Mouse (Mus musculus): ENCODE measurements at regions not wholly inside any gene's neighbourhood (a gene's known extent, or its start where the extent isn't known, plus 50 kb on each side); places are given as distances from the start of the nearest gene placed in this dataset.
A peak's percentile ranks its signal among the peaks of the same experiment; 100 is the strongest.

GRCm38 (mm10) chr3:36310642-36311267, 88.6 kb upstream of the Qrfpr start:
- ATAC-seq (ENCODE audit: low FRiP score) (0 out of 2 replicates have a peak, but pooled peaks have one; percentile 33), DNase-seq (ENCODE audit: low spot score) (peak; percentile 21)
- Histone ChIP-seq H3K4me3 (ENCODE audit: low read depth, low read length) (no peak overlapping the region), H3K9me3 (ENCODE audit: control insufficient read depth, low read length) (no peaks in the 10 kb centered on the region), H3K27me3 (ENCODE audit: control insufficient read depth, insufficient read depth, low read length) (no peaks in the 10 kb centered on the region), H3K9ac (ENCODE audit: low read depth, low read length) (no peak overlapping the region), H3K36me3 (ENCODE audit: control insufficient read depth, insufficient read depth, low read length) (no peaks in the 10 kb centered on the region), H3K4me2 (replicated peaks; ENCODE audit: low read depth, low read length) (peak overlapping the region; percentile 28), H3K4me1 (replicated peaks; ENCODE audit: control insufficient read depth, insufficient read depth, low read length) (no peaks in the 10 kb centered on the region), H3K27ac (ENCODE audit: low read depth, low read length) (no peak overlapping the region)
- WGBS, result 3% methylated on average over 9 of the region's 9 CpGs

GRCm38 (mm10) chr3:36296792-36297191, 74.7 kb upstream of the Qrfpr start:
- peak; percentile 7 for DNase-seq (ENCODE audit: low spot score)
- Histone ChIP-seq H3K4me3 (ENCODE audit: low read depth, low read length) (no peak overlapping the region), H3K9me3 (ENCODE audit: control insufficient read depth, low read length) (no peaks in the 10 kb centered on the region), H3K9ac (ENCODE audit: low read depth, low read length) (no peak overlapping the region), H3K4me1 (replicated peaks; ENCODE audit: control insufficient read depth, insufficient read depth, low read length) (no peaks in the 10 kb centered on the region), H3K4me2 (replicated peaks; ENCODE audit: low read depth, low read length) (no peak overlapping the region), H3K27me3 (ENCODE audit: control insufficient read depth, insufficient read depth, low read length) (no peaks in the 10 kb centered on the region), H3K36me3 (ENCODE audit: control insufficient read depth, insufficient read depth, low read length) (no peaks in the 10 kb centered on the region), H3K27ac (ENCODE audit: low read depth, low read length) (no peak overlapping the region)
- 56% methylated on average over 3 of the region's 3 CpGs for WGBS
- ATAC-seq (ENCODE audit: low FRiP score), result no peak

GRCm38 (mm10) chr3:36291971-36292370, 69.9 kb upstream of the Qrfpr start:
- WGBS, result 94% methylated on average over 4 of the region's 4 CpGs

GRCm38 (mm10) chr3:36284066-36284465, 62.0 kb upstream of the Qrfpr start:
- H3K9ac ChIP-seq (ENCODE audit: low read depth, low read length), result no peak overlapping the region
- H3K4me1 ChIP-seq (replicated peaks; ENCODE audit: control insufficient read depth, insufficient read depth, low read length), result no peaks in the 10 kb centered on the region
- ATAC-seq (ENCODE audit: low FRiP score), result no peak
- no peaks in the 10 kb centered on the region for H3K36me3 ChIP-seq (ENCODE audit: control insufficient read depth, insufficient read depth, low read length)
- no peaks in the 10 kb centered on the region for H3K27me3 ChIP-seq (ENCODE audit: control insufficient read depth, insufficient read depth, low read length)
- 84% methylated on average over 5 of the region's 5 CpGs for WGBS
- no peak overlapping the region for H3K4me3 ChIP-seq (ENCODE audit: low read depth, low read length)
- H3K9me3 ChIP-seq (ENCODE audit: control insufficient read depth, low read length), result no peaks in the 10 kb centered on the region
- DNase-seq (ENCODE audit: low spot score), result no peak
- H3K4me2 ChIP-seq (replicated peaks; ENCODE audit: low read depth, low read length), result no peak overlapping the region
- no peak overlapping the region for H3K27ac ChIP-seq (ENCODE audit: low read depth, low read length)

More at GRCm38 (mm10) chr3:36291971-36292370, 69.9 kb upstream of the Qrfpr start:
- no peak overlapping the region for H3K9ac ChIP-seq (ENCODE audit: low read depth, low read length)
- no peaks in the 10 kb centered on the region for H3K27me3 ChIP-seq (ENCODE audit: control insufficient read depth, insufficient read depth, low read length)
- no peaks in the 10 kb centered on the region for H3K36me3 ChIP-seq (ENCODE audit: control insufficient read depth, insufficient read depth, low read length)
- H3K27ac ChIP-seq (ENCODE audit: low read depth, low read length), result no peak overlapping the region
- no peak for DNase-seq (ENCODE audit: low spot score)
- no peaks in the 10 kb centered on the region for H3K9me3 ChIP-seq (ENCODE audit: control insufficient read depth, low read length)
- no peak for ATAC-seq (ENCODE audit: low FRiP score)
- H3K4me3 ChIP-seq (ENCODE audit: low read depth, low read length), result no peak overlapping the region
- no peaks in the 10 kb centered on the region for H3K4me1 ChIP-seq (replicated peaks; ENCODE audit: control insufficient read depth, insufficient read depth, low read length)
- no peak overlapping the region for H3K4me2 ChIP-seq (replicated peaks; ENCODE audit: low read depth, low read length)

- Histone ChIP-seq H3K4me1 (replicated peaks; ENCODE audit: control insufficient read depth, insufficient read depth, low read length) (no peaks in the 10 kb centered on the region), H3K27ac (ENCODE audit: low read depth, low read length) (no peak overlapping the region), H3K9ac (ENCODE audit: low read depth, low read length) (no peak overlapping the region), H3K4me3 (ENCODE audit: low read depth, low read length) (no peak overlapping the region), H3K4me2 (replicated peaks; ENCODE audit: low read depth, low read length) (no peak overlapping the region), H3K9me3 (ENCODE audit: control insufficient read depth, low read length) (no peaks in the 10 kb centered on the region), H3K27me3 (ENCODE audit: control insufficient read depth, insufficient read depth, low read length) (no peaks in the 10 kb centered on the region), H3K36me3 (ENCODE audit: control insufficient read depth, insufficient read depth, low read length) (no peaks in the 10 kb centered on the region)
- ATAC-seq (ENCODE audit: low FRiP score) (no peak), DNase-seq (ENCODE audit: low spot score) (no peak)
- WGBS, result 79% methylated on average over 1 of the region's 1 CpGs
Observed at GRCm38 (mm10) chr3:36275502-36275901, 53.4 kb upstream of the Qrfpr start.
